Mouse (Mus musculus): Measurements from ENCODE around the gene Nkx2-2. TPM values are rescaled to one million over a fixed set of nuclear protein-coding genes. Genes with fewer than 3 reads are reported as not detected.

Gene Nkx2-2
- 1.2 and 2.8 TPM in 2 replicates for polyA plus RNA-seq (2016; fragmentation: Nextera tagmentation; extraction: Ambion mirVana)

GRCm38 (mm10) chr2:147193271-147194255 is at the start of gene Nkx2-2:
Gene Nkx2-2, minus strand, starts transcription at chr2:147194243.
- peak within 1 kb of the TSS; percentile 55 for H3K4me3 ChIP-seq
- peak; percentile 61 for DNase-seq (ENCODE audit: low spot score)
- WGBS, result under 1% methylated on average over 54 of the region's 54 CpGs
- H3K4me1 ChIP-seq, result peaks cover 23% of the 10 kb centered on the region
- no peak within 1 kb of the TSS; the same call in none of the 2 replicates for H3K27ac ChIP-seq (replicated peaks)
- H3K27me3 ChIP-seq (replicated peaks; ENCODE audit: low read depth, poor library complexity, severe bottlenecking), result peaks cover 100% of the 10 kb centered on the region
- H3K36me3 ChIP-seq (replicated peaks), result no peaks in the 10 kb centered on the region
- H3K9me3 ChIP-seq, result no peaks in the 10 kb centered on the region

DNA sequence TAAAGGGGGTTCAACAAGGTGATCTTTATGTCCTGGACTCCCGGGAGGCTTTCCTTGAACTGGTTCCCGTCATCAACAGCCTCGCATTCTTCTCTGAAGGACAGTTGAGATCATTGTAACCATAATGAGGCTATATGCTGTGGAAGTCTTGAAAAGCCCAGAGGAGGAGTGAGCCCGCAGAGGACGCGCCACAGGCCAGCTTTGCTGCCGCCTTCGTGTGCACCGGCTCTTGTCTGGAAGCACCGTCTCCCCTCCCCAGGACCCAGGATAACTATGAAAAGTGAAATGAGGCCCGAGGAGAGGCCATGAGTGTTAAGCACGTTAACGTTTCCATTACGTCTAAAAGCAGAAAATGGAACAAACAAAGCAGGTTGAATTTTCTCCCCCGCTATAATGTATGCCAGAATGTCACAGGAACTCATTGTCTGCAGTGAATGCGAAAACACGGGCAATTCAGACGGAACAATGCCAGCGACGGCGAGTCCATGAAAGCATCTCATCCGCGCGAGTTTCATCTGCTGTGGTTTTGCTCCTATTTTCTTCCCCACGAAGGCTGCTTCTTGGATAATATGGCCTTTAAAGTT is 41.8 kb upstream of the Nkx2-2 start:
- Histone ChIP-seq H3K27ac (replicated peaks) (no peak overlapping the region), H3K27me3 (replicated peaks; ENCODE audit: low read depth, poor library complexity, severe bottlenecking) (no peaks in the 10 kb centered on the region), H3K36me3 (replicated peaks) (no peaks in the 10 kb centered on the region), H3K4me1 (no peaks in the 10 kb centered on the region), H3K9me3 (no peaks in the 10 kb centered on the region), H3K4me3 (no peak overlapping the region)
- no peak for DNase-seq (ENCODE audit: low spot score)
- 87% methylated on average over 25 of the region's 25 CpGs for WGBS

GRCm38 (mm10) chr2:147231175-147231574 is 37.1 kb upstream of the Nkx2-2 start:
- WGBS, result 83% methylated on average over 5 of the region's 5 CpGs
- H3K4me3 ChIP-seq, result no peak overlapping the region
- no peak for DNase-seq (ENCODE audit: low spot score)

DNA sequence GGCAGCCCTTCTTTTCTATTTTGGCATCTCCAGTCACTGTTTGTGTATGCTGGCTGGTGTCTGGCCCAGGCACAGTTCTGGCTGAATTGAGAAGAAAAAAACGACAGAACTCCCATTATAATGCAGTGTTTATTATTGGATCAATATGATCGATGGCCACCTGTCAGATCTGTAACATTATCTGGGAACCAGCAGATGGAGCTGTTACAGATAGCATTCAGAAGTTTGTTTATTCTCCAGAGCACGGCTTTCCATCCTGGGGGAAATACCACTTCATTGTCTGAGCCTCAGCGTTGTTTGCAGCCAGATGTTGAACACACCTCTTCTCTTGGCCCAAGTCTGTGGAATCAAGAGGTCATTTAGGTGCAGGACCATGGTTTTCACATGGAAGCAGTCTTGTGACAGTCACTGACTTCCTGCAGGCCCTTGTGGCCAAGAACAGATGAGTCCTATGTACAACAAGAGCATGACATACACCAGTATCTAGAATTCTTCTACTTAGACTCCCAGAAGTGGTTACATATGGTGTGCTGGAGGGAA is 11.1 kb upstream of the Nkx2-2 start:
- Histone ChIP-seq H3K4me3 (no peak overlapping the region), H3K27me3 (replicated peaks; ENCODE audit: low read depth, poor library complexity, severe bottlenecking) (peaks cover 10% of the 10 kb centered on the region), H3K36me3 (replicated peaks) (no peaks in the 10 kb centered on the region), H3K9me3 (no peaks in the 10 kb centered on the region), H3K27ac (replicated peaks) (no peak overlapping the region), H3K4me1 (no peaks in the 10 kb centered on the region)
- DNase-seq (ENCODE audit: low spot score), result no peak
- 28% methylated on average over 4 of the region's 4 CpGs for WGBS

More at GRCm38 (mm10) chr2:147231175-147231574, 37.1 kb upstream of the Nkx2-2 start:
- H3K9me3 ChIP-seq, result no peaks in the 10 kb centered on the region
- H3K36me3 ChIP-seq (replicated peaks), result no peaks in the 10 kb centered on the region
- no peaks in the 10 kb centered on the region for H3K27me3 ChIP-seq (replicated peaks; ENCODE audit: low read depth, poor library complexity, severe bottlenecking)
- H3K4me1 ChIP-seq, result no peaks in the 10 kb centered on the region
- no peak overlapping the region for H3K27ac ChIP-seq (replicated peaks)

- H3K4me1 ChIP-seq, result peaks cover 18% of the 10 kb centered on the region
- H3K9me3 ChIP-seq, result no peaks in the 10 kb centered on the region
- WGBS, result under 1% methylated on average over 71 of the region's 71 CpGs
- H3K4me3 ChIP-seq, result peak overlapping the region; percentile 55
- no peak overlapping the region for H3K27ac ChIP-seq (replicated peaks)
- H3K36me3 ChIP-seq (replicated peaks), result no peaks in the 10 kb centered on the region
- peaks cover 100% of the 10 kb centered on the region for H3K27me3 ChIP-seq (replicated peaks; ENCODE audit: low read depth, poor library complexity, severe bottlenecking)
- DNase-seq (ENCODE audit: low spot score), result peak; percentile 67
Measured at GRCm38 (mm10) chr2:147194711-147195615, 920 bp upstream of the Nkx2-2 start.

GRCm38 (mm10) chr2:147192731-147193130 is 1.3 kb downstream of the Nkx2-2 start:
- 2% methylated on average over 13 of the region's 13 CpGs for WGBS
- no peak for DNase-seq (ENCODE audit: low spot score)
- H3K36me3 ChIP-seq (replicated peaks), result no peaks in the 10 kb centered on the region
- H3K4me3 ChIP-seq, result peak overlapping the region; percentile 55
- H3K27ac ChIP-seq (replicated peaks), result no peak overlapping the region
- H3K4me1 ChIP-seq, result peaks cover 26% of the 10 kb centered on the region
- H3K9me3 ChIP-seq, result no peaks in the 10 kb centered on the region
- peaks cover 100% of the 10 kb centered on the region for H3K27me3 ChIP-seq (replicated peaks; ENCODE audit: low read depth, poor library complexity, severe bottlenecking)

- WGBS, result 1% methylated on average over 27 of the region's 27 CpGs
- H3K27ac ChIP-seq (replicated peaks), result no peak overlapping the region
- peak; percentile 42 for DNase-seq (ENCODE audit: low spot score)
- peaks cover 100% of the 10 kb centered on the region for H3K27me3 ChIP-seq (replicated peaks; ENCODE audit: low read depth, poor library complexity, severe bottlenecking)
- H3K4me1 ChIP-seq, result peaks cover 39% of the 10 kb centered on the region
- peak overlapping the region; percentile 25; the same call in 1 of the 2 replicates for H3K4me3 ChIP-seq
- H3K9me3 ChIP-seq, result no peaks in the 10 kb centered on the region
- H3K36me3 ChIP-seq (replicated peaks), result no peaks in the 10 kb centered on the region
Measured at GRCm38 (mm10) chr2:147190316-147191021, 3.6 kb downstream of the Nkx2-2 start.

DNA sequence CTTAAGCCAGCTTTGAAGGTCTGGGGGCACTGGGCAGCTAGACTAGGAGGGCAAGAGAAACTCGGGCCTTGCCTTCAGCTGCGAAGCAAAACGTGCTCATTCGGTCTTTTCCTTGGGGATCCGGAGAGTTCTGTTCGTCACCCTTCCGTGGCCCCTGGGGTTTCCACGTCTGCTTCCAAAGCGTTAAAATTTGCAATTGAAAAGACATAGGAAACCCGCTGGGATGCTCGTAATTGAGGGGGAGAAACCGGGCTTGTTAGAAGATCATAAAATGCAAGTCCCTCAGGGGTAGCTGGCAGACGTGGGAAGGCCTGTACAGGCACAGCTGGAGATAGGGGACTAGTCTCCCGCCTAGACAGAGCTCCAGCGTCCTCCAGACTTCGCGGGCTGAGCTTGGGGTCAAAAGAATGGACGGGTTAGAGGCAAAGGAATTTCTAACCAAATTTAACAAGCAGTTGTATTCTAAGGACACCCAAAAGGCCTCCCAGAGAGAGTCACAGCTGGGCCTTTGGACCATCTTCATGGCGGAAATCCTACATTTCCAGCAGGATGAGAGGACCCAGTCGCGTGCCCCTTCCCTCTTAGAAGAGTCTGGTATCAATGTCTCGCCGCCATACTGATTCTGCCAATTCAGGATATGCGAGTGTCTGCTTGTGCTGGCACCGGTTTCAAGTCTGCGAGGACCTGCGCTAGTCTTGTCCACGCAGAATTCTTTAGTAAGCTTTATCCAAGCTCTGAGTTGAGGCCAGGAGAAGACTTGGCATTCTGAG is 4.3 kb downstream of the Nkx2-2 start:
- H3K27me3 ChIP-seq (replicated peaks; ENCODE audit: low read depth, poor library complexity, severe bottlenecking), result peaks cover 100% of the 10 kb centered on the region
- H3K27ac ChIP-seq (replicated peaks), result peak overlapping the region; percentile 19; the same call in 1 of the 2 replicates
- H3K9me3 ChIP-seq, result no peaks in the 10 kb centered on the region
- H3K36me3 ChIP-seq (replicated peaks), result no peaks in the 10 kb centered on the region
- H3K4me3 ChIP-seq, result peak overlapping the region; percentile 25; the same call in 1 of the 2 replicates
- WGBS, result 1% methylated on average over 28 of the region's 28 CpGs
- DNase-seq (ENCODE audit: low spot score), result peak; percentile 53
- peaks cover 32% of the 10 kb centered on the region for H3K4me1 ChIP-seq

DNA sequence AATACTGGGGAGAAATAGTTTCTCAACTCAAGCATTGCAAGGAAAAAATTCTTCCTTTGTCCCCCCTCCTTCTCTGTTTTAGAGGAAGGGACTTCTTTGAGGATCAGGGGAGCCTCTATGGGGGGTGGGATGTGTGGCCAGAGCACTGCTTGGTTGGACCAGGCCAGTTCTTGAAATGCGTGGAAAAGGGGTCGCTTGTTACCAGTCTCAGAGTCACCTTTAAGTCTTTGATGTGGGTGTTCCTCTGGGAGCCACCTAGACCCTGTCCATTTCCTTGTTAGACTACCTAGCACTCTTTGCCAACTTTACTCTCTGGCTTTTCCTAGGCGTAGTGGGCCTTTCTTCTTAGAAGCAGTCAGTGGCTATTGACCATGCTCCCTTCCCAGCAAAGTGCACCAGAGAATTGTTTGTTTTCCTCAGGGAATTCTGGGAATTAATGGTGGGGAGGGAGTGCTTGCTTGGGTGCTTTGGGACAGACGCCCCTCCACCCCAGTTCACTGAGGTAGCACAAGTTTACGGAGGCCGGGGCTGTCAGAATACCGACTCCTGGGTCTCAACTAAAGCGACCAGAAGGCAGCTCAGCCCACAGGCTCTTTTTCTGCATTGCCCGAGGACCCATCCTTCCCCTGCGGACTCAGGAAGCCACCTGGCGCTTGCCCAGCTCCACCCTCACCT is 5.0 kb downstream of the Nkx2-2 start:
- WGBS, result 1% methylated on average over 11 of the region's 11 CpGs
- no peak for DNase-seq (ENCODE audit: low spot score)
- Histone ChIP-seq H3K4me1 (peaks cover 31% of the 10 kb centered on the region), H3K36me3 (replicated peaks) (no peaks in the 10 kb centered on the region), H3K27ac (replicated peaks) (peak overlapping the region; percentile 19; the same call in 1 of the 2 replicates), H3K27me3 (replicated peaks; ENCODE audit: low read depth, poor library complexity, severe bottlenecking) (peaks cover 100% of the 10 kb centered on the region), H3K9me3 (no peaks in the 10 kb centered on the region), H3K4me3 (peak overlapping the region; percentile 8; the same call in 1 of the 2 replicates)

- Histone ChIP-seq H3K9me3 (no peaks in the 10 kb centered on the region), H3K27me3 (replicated peaks; ENCODE audit: low read depth, poor library complexity, severe bottlenecking) (peaks cover 100% of the 10 kb centered on the region), H3K36me3 (replicated peaks) (no peaks in the 10 kb centered on the region), H3K4me1 (peaks cover 29% of the 10 kb centered on the region), H3K4me3 (peak overlapping the region; percentile 31; the same call in 1 of the 2 replicates), H3K27ac (replicated peaks) (no peak overlapping the region)
- WGBS, result under 1% methylated on average over 28 of the region's 28 CpGs
- peak; percentile 65 for DNase-seq (ENCODE audit: low spot score)
Measured at GRCm38 (mm10) chr2:147188074-147188700, 5.9 kb downstream of the Nkx2-2 start.

All from embryonic facial prominence, embryonic 10.5 days (tissue).